Mouse (Mus musculus): ENCODE measurements at regions not wholly inside any gene's neighbourhood (a gene's known extent, or its start where the extent isn't known, plus 50 kb on each side); places are given as distances from the start of the nearest gene placed in this dataset.
A peak's percentile ranks its signal among the peaks of the same experiment; 100 is the strongest.

- no peak for ATAC-seq
- 35% methylated on average over 12 of the region's 12 CpGs for WGBS
- Histone ChIP-seq H3K9me3 (replicated peaks; ENCODE audit: control insufficient read depth, low read length, poor library complexity, severe bottlenecking) (no peaks in the 10 kb centered on the region), H3K4me1 (ENCODE audit: control insufficient read depth, insufficient read depth, low read length) (peaks cover 8% of the 10 kb centered on the region), H3K36me3 (ENCODE audit: control insufficient read depth, insufficient read depth, low read length) (no peaks in the 10 kb centered on the region), H3K27ac (ENCODE audit: low read length) (no peak overlapping the region), H3K9ac (ENCODE audit: low read depth, low read length) (no peak overlapping the region), H3K4me2 (ENCODE audit: low read length) (no peak overlapping the region), H3K27me3 (ENCODE audit: control insufficient read depth, insufficient read depth, low read depth, low read length) (no peaks in the 10 kb centered on the region), H3K4me3 (ENCODE audit: low read depth, low read length) (no peak overlapping the region)
Observed at GRCm38 (mm10) chr8:113581704-113582103, 53.7 kb upstream of the Mon1b start.

- H3K4me3 ChIP-seq (ENCODE audit: low read depth, low read length) = no peak overlapping the region
- peak; percentile 70; the same call in 1 of the 2 replicates for ATAC-seq
Observed at GRCm38 (mm10) chr8:113582180-113582975, 53.0 kb upstream of the Mon1b start.

GRCm38 (mm10) chr8:113583801-113584200 is 51.6 kb upstream of the Mon1b start:
- Histone ChIP-seq H3K4me1 (ENCODE audit: control insufficient read depth, insufficient read depth, low read length) (peaks cover 8% of the 10 kb centered on the region), H3K9me3 (replicated peaks; ENCODE audit: control insufficient read depth, low read length, poor library complexity, severe bottlenecking) (no peaks in the 10 kb centered on the region), H3K36me3 (ENCODE audit: control insufficient read depth, insufficient read depth, low read length) (no peaks in the 10 kb centered on the region), H3K27ac (ENCODE audit: low read length) (no peak overlapping the region), H3K27me3 (ENCODE audit: control insufficient read depth, insufficient read depth, low read depth, low read length) (no peaks in the 10 kb centered on the region), H3K4me3 (ENCODE audit: low read depth, low read length) (no peak overlapping the region), H3K4me2 (ENCODE audit: low read length) (no peak overlapping the region), H3K9ac (ENCODE audit: low read depth, low read length) (no peak overlapping the region)
- no peak for ATAC-seq
- 74% methylated on average over 10 of the region's 10 CpGs for WGBS

More at GRCm38 (mm10) chr8:113582180-113582975, 53.0 kb upstream of the Mon1b start:
- 27% methylated on average over 16 of the region's 16 CpGs for WGBS
- H3K27me3 ChIP-seq (ENCODE audit: control insufficient read depth, insufficient read depth, low read depth, low read length) = no peaks in the 10 kb centered on the region
- H3K9me3 ChIP-seq (replicated peaks; ENCODE audit: control insufficient read depth, low read length, poor library complexity, severe bottlenecking) = no peaks in the 10 kb centered on the region
- peak overlapping the region; percentile 28; the same call in 1 of the 2 replicates for H3K4me2 ChIP-seq (ENCODE audit: low read length)
- H3K36me3 ChIP-seq (ENCODE audit: control insufficient read depth, insufficient read depth, low read length) = no peaks in the 10 kb centered on the region
- H3K27ac ChIP-seq (ENCODE audit: low read length) = no peak overlapping the region
- H3K9ac ChIP-seq (ENCODE audit: low read depth, low read length) = no peak overlapping the region
- peaks cover 8% of the 10 kb centered on the region for H3K4me1 ChIP-seq (ENCODE audit: control insufficient read depth, insufficient read depth, low read length)

Measured in midbrain, embryonic 16.5 days (tissue).